Mouse (Mus musculus) Muller cell, postnatal 12 days (primary cell): ENCODE data around the gene Elovl7.

Source experiments
- DNase-seq: peaks from one replicate; pipeline ENCODE4 v3.0.0-alpha.2; 2015; ENCODE audit errors: inconsistent ontology term

Gene Elovl7

DNA sequence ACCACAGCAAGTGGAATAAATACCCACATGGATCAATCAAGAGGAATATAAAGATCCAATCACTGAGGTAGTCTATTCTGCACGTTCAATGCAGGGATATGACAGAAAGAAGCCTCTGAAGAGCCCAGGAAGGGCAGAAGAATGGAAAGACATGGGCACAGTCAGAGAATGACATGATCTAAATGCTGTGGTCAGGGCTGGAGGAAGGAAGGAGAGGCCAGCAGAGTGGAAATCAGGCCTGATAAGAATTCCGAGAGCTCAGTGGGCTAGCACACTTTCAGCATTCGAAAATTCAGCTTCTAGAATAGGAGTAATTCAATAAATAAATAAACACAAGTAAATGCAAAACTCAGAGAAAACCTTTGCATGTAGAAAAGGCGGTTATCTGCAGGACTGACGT lies 27.5 kb downstream of the Elovl7 start:
- DNase-seq: no peak

GRCm38 (mm10) chr13:108245086-108245697 lies 31.0 kb downstream of the Elovl7 start:
- DNase-seq: peak; percentile 67

DNA sequence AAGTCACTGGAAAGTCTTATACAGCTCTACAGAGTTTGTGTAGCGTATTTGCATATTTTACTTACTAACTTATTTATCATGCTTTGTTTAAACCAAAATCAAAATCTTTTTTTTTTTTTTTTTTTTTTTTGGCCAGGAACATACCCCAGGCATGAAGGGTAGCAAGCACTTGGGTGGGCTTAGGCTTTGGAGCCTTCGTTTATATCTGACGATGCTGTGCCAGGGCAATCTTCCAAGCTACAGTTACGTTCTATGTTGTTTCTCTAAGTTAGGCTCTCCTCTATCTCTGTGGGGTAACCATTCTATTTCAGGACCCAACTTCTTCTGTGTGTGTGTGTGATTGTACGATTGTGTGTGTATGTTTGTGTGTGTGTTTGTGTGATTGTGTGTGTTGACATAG lies 36.9 kb downstream of the Elovl7 start:
- DNase-seq: no peak

DNA sequence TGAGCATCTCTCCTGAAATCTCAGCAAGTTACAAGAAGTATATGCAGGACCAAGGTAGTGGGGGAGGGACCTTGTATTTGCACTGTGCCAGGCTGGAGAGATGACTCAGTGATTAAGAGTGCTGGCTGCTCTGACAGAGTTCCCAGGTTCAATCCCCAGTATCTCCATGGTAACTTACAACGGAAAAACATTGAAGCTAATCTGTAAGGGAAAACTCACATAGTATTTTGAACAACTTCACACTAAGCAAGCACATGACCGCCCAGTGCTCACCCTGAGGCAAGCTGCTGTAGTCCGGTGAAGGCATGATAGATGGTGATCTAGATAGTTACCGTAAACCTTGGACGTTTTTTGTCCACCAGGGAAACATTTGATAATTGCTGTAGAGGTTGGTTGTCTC lies 39.8 kb downstream of the Elovl7 start:
- no peak for DNase-seq

DNA sequence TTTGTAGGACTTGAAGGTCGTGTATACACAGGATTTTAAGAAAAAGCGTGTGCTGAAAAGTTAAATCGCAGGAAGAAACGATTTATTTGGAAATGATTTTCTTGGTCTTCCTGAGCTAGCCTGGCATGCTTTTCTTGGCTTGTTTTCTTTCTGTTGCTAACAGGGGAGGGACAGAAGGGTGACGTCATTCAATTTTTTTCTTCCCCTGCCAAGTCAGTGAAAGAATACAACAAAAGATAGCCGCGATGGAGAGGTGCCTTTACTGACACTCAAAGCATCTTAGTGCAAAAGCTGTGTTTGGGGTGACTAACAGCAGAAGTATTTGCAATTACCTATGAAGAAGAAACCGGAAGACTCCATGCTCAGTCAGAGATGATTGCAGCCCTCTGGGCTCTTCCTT lies 48.8 kb downstream of the Elovl7 start:
- peak; percentile 71 for DNase-seq

DNA sequence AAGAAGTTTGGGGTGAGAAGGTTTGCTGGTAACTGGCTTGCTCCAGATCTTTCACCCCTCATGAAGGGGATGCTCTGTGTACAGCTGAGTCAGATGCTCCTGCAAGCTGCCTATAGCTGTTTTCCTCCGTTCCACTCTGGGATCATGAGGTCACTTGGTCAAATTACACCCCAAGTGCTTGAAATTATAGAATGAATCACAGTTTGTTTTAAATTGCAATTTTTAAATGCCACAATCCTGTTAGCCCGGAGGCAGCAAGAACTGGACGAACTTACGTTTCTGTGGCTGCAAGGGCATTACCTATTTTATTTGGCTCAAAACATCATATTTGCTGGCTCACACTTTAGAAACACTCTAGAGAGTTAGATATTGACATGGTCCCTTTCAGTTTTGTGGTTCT lies 51.2 kb downstream of the Elovl7 start:
- no peak for DNase-seq

- no peak for DNase-seq
These were observed 53.8 kb downstream of the Elovl7 start for GRCm38 (mm10) chr13:108267841-108268634.

DNA sequence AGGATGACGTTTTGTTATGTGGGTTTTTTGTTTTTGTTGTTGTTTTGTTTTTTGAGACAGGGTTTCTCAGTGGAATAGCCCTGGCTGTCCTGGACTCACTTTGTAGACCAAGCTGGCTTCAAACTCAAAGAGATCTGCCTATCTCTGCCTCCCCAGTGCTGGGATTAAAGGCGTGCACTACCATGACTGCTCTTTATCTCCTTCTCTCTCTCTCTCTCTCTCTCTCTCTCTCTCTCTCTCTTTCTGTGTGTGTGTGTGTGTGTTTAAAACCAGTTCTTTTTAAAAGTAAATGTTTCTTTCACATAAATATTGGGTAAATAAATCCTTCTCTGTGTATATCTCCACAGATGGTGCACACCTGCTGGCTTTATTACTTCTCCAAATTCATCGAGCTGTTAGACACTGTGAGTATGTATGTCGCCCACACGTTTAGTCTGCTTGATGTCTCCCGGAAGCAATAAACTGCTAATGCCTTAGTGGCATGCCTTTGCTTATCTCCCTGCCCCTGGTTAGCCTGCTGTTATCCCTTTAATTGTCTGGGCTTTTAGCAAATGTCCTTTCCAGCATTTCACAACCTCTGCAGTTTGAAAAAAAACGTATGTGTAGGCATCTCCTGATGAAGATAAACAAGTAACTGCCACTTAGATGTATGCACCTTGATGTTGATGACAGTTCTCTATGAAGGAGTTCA lies 57.4 kb downstream of the Elovl7 start:
- no peak for DNase-seq

DNA sequence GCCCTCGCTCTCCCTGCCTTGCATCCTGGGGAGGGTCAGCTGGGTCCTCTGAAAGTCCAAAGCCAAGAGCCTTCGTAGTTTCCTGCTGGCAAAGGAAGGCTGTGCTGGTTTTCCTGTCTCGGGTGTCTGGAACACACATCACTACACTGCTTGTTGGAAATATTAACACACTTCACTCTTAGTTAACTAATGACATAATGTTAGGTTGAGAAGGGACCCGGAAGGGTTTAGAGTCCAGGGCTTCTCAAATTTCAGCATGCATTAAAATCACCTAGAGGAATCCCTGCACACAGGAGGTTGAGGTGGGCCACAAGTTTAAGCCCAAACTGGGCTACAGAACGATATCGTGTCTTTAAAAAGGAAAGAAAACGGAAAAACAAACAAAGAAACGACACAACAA lies 58.1 kb downstream of the Elovl7 start:
- no peak for DNase-seq

GRCm38 (mm10) chr13:108273034-108273433 lies 58.8 kb downstream of the Elovl7 start:
- no peak for DNase-seq

DNA sequence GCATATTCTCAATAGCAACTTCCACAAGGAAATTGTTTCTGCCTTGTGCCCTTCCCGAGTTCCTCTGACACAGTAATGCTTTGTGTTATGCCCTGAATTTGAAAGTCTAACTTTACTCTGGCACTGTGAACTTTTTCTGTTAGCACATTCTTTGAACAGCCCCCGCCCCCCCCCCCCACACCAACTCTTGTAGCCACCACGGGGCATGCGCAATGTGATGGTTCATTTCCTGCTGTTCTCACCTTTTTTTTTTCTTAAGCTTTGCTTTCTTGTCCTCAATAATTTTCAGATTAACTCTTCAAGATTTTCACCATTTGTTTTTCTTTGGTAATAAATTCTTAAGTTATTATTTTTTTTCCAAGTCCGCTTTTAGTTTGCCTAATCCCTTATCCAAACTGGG lies 59.3 kb downstream of the Elovl7 start:
- DNase-seq: no peak

GRCm38 (mm10) chr13:108276561-108276960 lies 62.4 kb downstream of the Elovl7 start:
- peak; percentile 43 for DNase-seq

GRCm38 (mm10) chr13:108277320-108277719 lies 63.1 kb downstream of the Elovl7 start:
- DNase-seq: no peak

DNA sequence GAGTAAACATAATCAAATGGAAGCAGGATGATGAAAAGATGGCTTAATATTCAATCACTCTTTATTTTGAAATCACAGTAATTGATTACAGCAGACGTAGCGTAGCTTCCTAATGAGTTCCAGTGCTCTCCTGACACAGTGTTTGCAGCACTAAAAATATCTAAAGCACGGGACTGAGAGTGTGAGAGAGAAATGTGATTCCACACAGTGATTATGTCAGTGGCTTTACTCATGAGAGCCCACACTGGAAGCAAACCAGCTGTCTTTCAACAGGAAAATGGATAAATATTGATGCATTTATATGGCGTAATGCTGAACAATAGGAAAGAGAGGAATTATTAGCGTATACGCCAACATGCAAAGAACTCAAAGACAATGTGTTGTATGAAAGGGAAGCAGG lies 64.4 kb downstream of the Elovl7 start:
- DNase-seq: no peak

DNA sequence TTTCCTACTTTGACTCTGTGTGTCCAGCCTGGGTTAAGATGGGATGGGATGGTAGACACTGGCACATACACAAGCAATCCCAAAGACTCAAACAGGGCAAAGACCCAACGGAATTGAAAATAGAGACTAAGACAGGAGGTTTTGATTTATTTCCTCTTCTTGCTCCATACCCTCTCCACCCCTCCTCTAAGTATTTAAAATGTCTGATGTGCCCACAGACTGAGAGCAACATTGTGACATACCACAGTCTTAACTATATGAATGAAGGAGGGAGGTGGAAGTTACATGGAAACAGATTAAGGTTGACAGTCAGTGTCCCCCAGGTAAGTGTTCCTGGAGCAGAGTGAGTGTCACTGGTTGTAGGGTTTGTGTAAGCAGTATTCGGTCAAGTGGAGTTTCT lies 70.1 kb downstream of the Elovl7 start:
- no peak for DNase-seq

- DNase-seq: no peak
These were observed 73.7 kb downstream of the Elovl7 start for GRCm38 (mm10) chr13:108287953-108288352.

GRCm38 (mm10) chr13:108289436-108289835 lies 75.2 kb downstream of the Elovl7 start:
- DNase-seq: no peak

GRCm38 (mm10) chr13:108290314-108290713 lies 76.1 kb downstream of the Elovl7 start:
- DNase-seq: no peak

DNA sequence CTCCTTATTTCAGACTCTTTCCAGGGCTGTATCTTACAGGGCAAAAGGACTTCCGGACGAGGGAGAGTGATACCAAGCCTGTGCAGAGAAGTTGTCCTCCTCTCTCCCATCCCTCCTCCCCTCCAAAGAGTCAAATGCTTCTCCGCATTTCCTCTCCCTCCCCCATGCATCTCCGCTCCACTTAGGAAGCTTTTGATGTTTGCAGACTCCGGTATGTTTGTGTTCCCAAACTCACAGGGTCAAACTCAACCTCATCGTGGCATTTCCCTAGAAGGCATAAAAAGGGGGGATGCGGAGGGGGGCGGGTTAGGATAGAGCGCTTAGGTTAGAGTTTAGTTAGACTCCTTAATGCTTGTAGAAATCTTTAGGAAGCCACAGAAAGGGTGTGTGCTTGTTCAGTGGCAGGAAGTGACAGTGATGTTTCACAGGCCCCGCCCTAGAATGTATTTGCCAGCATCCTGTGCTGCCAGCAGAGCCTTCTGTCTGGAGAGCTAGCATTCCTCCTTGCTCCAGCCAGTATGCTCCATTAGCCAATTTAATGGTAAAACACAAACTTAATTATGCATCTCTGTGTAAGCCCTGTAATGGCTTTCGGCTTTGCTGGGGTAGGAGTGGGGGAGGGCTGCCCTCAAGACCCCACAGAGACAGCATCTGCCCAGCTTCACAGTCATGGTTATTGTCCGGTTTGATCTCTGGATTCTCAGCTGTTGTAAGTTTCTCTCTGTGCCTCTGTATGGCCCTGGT lies 83.3 kb downstream of the Elovl7 start:
- peak; percentile 46 for DNase-seq

- DNase-seq: no peak
These were observed 84.0 kb downstream of the Elovl7 start for GRCm38 (mm10) chr13:108298241-108298640.

- no peak for DNase-seq
These were observed 86.2 kb downstream of the Elovl7 start for GRCm38 (mm10) chr13:108300346-108300950.

DNA sequence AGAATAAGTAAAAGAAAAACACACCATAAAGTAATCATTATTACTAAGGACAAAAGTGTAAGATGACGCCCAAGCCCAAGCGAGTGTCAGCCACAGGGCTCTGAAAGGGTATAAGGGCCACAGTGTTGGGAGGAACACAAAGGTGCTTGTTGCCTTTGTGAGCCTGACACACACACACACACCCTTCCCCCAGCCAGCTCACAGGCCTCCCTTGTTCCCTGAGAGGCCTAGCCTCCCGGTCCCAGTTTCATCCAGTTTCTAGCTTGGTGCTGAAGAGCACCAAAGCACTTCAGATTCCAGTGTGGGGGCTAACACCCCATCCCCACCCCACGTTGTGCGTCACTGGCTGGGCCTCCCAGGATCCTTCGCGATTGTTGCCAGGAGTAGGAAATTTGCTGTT lies 87.2 kb downstream of the Elovl7 start:
- no peak for DNase-seq
